Mouse (Mus musculus) stomach, embryonic 16.5 days (tissue): Measurements from ENCODE around the gene Ccp110. TPM values are rescaled to one million over a fixed set of nuclear protein-coding genes. Genes with fewer than 3 reads are reported as not detected.

Source experiments
- ATAC-seq: fragments of 200-750 bp; cut with Nextera tagmentation; 2 replicates; pipeline ENCODE4 v1.8.0; 2017; ENCODE audit warnings: moderate number of reproducible peaks, moderate TSS enrichment; ENCODE audit not compliant: insufficient read depth, low FRiP score
- H3K27ac ChIP-seq: fragments of 300-500 bp; sonication (generic); 2 replicates; pipeline ENCODE4 v1.5.1; 2014; ENCODE audit warnings: low read length
- H3K27me3 ChIP-seq: fragments of 300-500 bp; sonication (generic); 2 replicates; pipeline ENCODE4 v1.6.1; 2014; ENCODE audit warnings: low read length, control low read depth, mixed read lengths; ENCODE audit not compliant: control insufficient read depth, insufficient read depth
- H3K36me3 ChIP-seq: fragments of 300-500 bp; sonication (generic); 2 replicates; pipeline ENCODE4 v1.6.1; 2014; ENCODE audit warnings: low read length; ENCODE audit not compliant: control insufficient read depth, insufficient read depth
- H3K4me1 ChIP-seq: fragments of 300-500 bp; sonication (generic); 2 replicates; pipeline ENCODE4 v1.6.1; 2014; ENCODE audit warnings: low read length, control low read depth, mixed read lengths; ENCODE audit not compliant: control insufficient read depth, insufficient read depth
- H3K4me2 ChIP-seq: fragments of 300-500 bp; sonication (generic); 2 replicates; pipeline ENCODE4 v1.6.1; 2014; ENCODE audit warnings: low read depth, low read length, mixed read lengths
- H3K4me3 ChIP-seq: fragments of 300-500 bp; sonication (generic); replicated peaks from 2 replicates; pipeline ENCODE4 v1.5.1; 2014; ENCODE audit warnings: mild to moderate bottlenecking, low read length
- H3K9ac ChIP-seq: fragments of 300-500 bp; sonication (generic); 2 replicates; pipeline ENCODE4 v1.6.1; 2014; ENCODE audit warnings: low read length
- H3K9me3 ChIP-seq: fragments of 300-500 bp; sonication (generic); replicated peaks from 2 replicates; pipeline ENCODE4 v1.6.1; 2016; ENCODE audit warnings: low read length, control low read depth; ENCODE audit not compliant: control insufficient read depth
- WGBS: fragments of 180-500 bp; shearing (Covaris S2); extraction: QIAGEN DNeasy Blood & Tissue Kit; methylation state at CpG from one replicate; pipeline ENCODE4 v1.1.7; 2014; 5-methylcytosine and 5-hydroxymethylcytosine counted together
- polyA plus RNA-seq: library from polyadenylated mRNA; unstranded; fragments of >200 nt; fragmentation: Nextera tagmentation; extraction: Ambion mirVana; gene quantifications from 2 replicates; pipeline ENCODE4 v1.2.1, GENCODE M21; 2015

Gene Ccp110
- polyA plus RNA-seq, result 14.5 and 16.7 TPM in 2 replicates

DNA sequence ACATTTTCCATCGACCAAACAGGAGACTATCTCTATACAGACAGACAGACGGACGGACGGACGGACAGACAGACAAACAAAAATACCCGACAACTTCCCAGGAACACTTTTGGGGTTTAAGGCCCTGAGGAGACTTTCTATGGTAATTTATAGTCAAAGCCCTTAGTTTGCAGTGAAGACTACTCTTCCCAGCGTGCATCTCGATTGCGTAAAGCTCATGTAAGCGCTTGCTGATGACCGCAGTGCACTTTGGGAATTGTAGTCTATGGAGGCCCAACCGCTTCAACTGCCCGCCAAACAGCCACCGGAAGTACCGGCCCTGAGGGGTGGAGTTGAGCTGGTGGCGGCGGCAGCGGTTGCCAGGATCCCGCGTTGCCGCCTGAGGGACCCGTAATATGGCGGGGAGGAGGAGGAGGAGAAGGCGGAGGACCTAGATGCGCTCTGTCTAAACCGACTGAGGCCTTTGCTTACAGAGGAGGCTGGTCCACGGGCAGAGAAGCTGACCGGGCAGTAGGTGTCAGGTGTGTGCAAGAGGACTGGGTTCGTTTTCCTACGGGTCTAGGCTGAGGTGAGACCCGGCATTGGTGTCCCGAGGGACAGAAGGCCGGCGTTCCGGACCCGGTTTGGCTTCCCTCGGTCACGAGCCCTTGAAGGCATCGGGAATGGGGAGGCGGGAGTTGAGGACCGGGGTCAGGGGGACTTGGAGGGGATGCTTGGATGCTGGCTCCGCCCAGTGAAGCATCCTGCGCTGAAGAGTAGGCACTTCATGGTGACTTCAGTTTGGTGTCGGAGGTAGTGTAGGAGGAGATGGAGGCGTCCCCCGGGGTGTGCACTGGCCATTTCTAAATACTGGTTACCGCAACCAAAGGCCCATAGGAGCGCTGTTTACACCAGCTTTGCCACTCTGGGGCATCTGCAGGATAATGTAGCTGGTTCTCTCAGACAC lies at the start of gene Ccp110:
TSS of gene Ccp110 (plus strand) at position 325 of the 946 bp plus-strand sequence.
- under 1% methylated on average over 48 of the region's 48 CpGs for WGBS
- H3K9me3 ChIP-seq, result no peaks in the 10 kb centered on the region
- H3K9ac ChIP-seq, result peak within 1 kb of the TSS; percentile 81
- H3K4me1 ChIP-seq, result peaks cover 9% of the 10 kb centered on the region; the same call in 1 of the 2 replicates
- peak within 1 kb of the TSS; percentile 33; the same call in 1 of the 2 replicates for H3K27ac ChIP-seq
- peak; percentile 97 for ATAC-seq
- no peaks in the 10 kb centered on the region for H3K36me3 ChIP-seq
- H3K4me2 ChIP-seq, result peak within 1 kb of the TSS; percentile 91
- no peaks in the 10 kb centered on the region for H3K27me3 ChIP-seq
- peak within 1 kb of the TSS; percentile 97 for H3K4me3 ChIP-seq

GRCm38 (mm10) chr7:118667773-118668172 lies 44.6 kb upstream of the Ccp110 start:
- Histone ChIP-seq H3K36me3 (no peaks in the 10 kb centered on the region), H3K9ac (no peak overlapping the region), H3K4me2 (no peak overlapping the region), H3K4me3 (no peak overlapping the region), H3K9me3 (no peaks in the 10 kb centered on the region; the same call in 1 of the 2 replicates), H3K27me3 (no peaks in the 10 kb centered on the region), H3K4me1 (no peaks in the 10 kb centered on the region), H3K27ac (no peak overlapping the region)
- no peak for ATAC-seq
- WGBS, result 85% methylated on average over 2 of the region's 2 CpGs

GRCm38 (mm10) chr7:118670142-118670541 lies 42.2 kb upstream of the Ccp110 start:
- no peaks in the 10 kb centered on the region for H3K27me3 ChIP-seq
- 68% methylated on average over 4 of the region's 4 CpGs for WGBS
- H3K4me3 ChIP-seq, result no peak overlapping the region
- no peak for ATAC-seq
- H3K4me2 ChIP-seq, result no peak overlapping the region
- H3K9ac ChIP-seq, result no peak overlapping the region
- no peak overlapping the region for H3K27ac ChIP-seq
- no peaks in the 10 kb centered on the region for H3K4me1 ChIP-seq
- H3K9me3 ChIP-seq, result no peaks in the 10 kb centered on the region
- no peaks in the 10 kb centered on the region for H3K36me3 ChIP-seq

GRCm38 (mm10) chr7:118676826-118677225 lies 35.5 kb upstream of the Ccp110 start:
- Histone ChIP-seq H3K36me3 (no peaks in the 10 kb centered on the region), H3K27ac (no peak overlapping the region), H3K27me3 (no peaks in the 10 kb centered on the region), H3K9ac (no peak overlapping the region), H3K4me1 (no peaks in the 10 kb centered on the region), H3K4me3 (no peak overlapping the region), H3K4me2 (no peak overlapping the region), H3K9me3 (no peaks in the 10 kb centered on the region)
- WGBS, result 84% methylated on average over 4 of the region's 4 CpGs
- ATAC-seq, result no peak

- no peak overlapping the region for H3K27ac ChIP-seq
- 27% methylated on average over 5 of the region's 5 CpGs for WGBS
- H3K4me2 ChIP-seq, result no peak overlapping the region
- no peaks in the 10 kb centered on the region for H3K27me3 ChIP-seq
- no peak for ATAC-seq
- H3K4me3 ChIP-seq, result no peak overlapping the region
- H3K9me3 ChIP-seq, result no peaks in the 10 kb centered on the region
- H3K36me3 ChIP-seq, result peaks cover 11% of the 10 kb centered on the region; the same call in 1 of the 2 replicates
- H3K4me1 ChIP-seq, result no peaks in the 10 kb centered on the region
- no peak overlapping the region for H3K9ac ChIP-seq
Observed at GRCm38 (mm10) chr7:118688199-118688598, 24.2 kb upstream of the Ccp110 start.

DNA sequence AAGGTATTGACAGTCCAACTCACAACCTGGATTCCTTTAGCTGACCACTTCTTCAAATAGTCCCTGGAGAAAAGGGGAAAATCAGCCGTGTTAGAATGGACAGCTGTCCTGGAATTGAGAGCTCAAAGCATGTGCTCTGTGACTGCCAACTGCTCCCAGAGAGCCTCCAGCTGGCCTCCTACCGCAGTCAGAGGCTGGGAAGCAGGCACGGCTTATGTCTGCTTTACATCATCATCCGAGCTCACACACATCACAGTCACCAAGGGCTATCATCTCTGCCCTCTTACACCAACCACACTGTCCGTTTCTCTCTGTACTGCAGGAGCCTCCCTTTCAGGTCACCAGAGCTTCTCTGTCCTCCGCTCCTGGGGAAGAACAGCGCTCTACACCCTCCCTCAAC lies 23.3 kb upstream of the Ccp110 start:
- H3K4me3 ChIP-seq, result no peak overlapping the region
- no peak for ATAC-seq
- no peak overlapping the region for H3K27ac ChIP-seq
- H3K9me3 ChIP-seq, result no peaks in the 10 kb centered on the region
- no peaks in the 10 kb centered on the region for H3K27me3 ChIP-seq
- WGBS, result 81% methylated on average over 7 of the region's 7 CpGs
- H3K4me2 ChIP-seq, result no peak overlapping the region
- no peak overlapping the region for H3K9ac ChIP-seq
- peaks cover 16% of the 10 kb centered on the region; the same call in 1 of the 2 replicates for H3K36me3 ChIP-seq
- H3K4me1 ChIP-seq, result no peaks in the 10 kb centered on the region

- ATAC-seq, result no peak
- H3K4me1 ChIP-seq, result no peaks in the 10 kb centered on the region
- no peak overlapping the region for H3K27ac ChIP-seq
- H3K27me3 ChIP-seq, result no peaks in the 10 kb centered on the region
- H3K4me3 ChIP-seq, result no peak overlapping the region
- H3K9ac ChIP-seq, result no peak overlapping the region
- H3K4me2 ChIP-seq, result no peak overlapping the region
- peaks cover 25% of the 10 kb centered on the region; the same call in 1 of the 2 replicates for H3K36me3 ChIP-seq
- WGBS, result 94% methylated on average over 2 of the region's 2 CpGs
- no peaks in the 10 kb centered on the region for H3K9me3 ChIP-seq
Observed at GRCm38 (mm10) chr7:118691287-118691686, 21.1 kb upstream of the Ccp110 start.

DNA sequence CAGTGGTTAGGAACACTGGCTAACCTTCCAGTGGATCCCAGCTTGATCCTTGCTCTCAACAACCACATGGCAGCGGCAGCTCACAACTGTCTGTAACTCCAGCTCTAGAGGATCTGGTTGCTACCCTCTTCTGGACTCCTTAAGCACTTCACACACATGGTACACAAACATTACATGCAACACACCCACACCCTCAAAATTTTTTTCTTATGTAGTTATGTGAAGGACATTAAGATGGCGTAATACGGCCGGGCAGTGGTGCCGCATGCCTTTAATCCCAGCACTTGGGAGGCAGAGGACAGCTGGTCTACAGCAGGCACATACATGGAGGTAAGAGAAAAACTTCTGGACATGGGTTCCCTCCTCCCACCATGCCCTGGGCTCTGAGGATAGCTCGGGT lies 16.2 kb upstream of the Ccp110 start:
- no peak for ATAC-seq
- no peak overlapping the region for H3K4me2 ChIP-seq
- no peaks in the 10 kb centered on the region for H3K9me3 ChIP-seq
- H3K36me3 ChIP-seq, result peaks cover 20% of the 10 kb centered on the region
- H3K9ac ChIP-seq, result no peak overlapping the region
- WGBS, result 93% methylated on average over 6 of the region's 6 CpGs
- H3K4me1 ChIP-seq, result no peaks in the 10 kb centered on the region; the same call in 1 of the 2 replicates
- H3K27me3 ChIP-seq, result no peaks in the 10 kb centered on the region
- no peak overlapping the region for H3K4me3 ChIP-seq
- H3K27ac ChIP-seq, result no peak overlapping the region

GRCm38 (mm10) chr7:118697168-118697567 lies 15.2 kb upstream of the Ccp110 start:
- 60% methylated on average over 4 of the region's 4 CpGs for WGBS
- Histone ChIP-seq H3K9ac (no peak overlapping the region), H3K4me1 (no peaks in the 10 kb centered on the region; the same call in 1 of the 2 replicates), H3K4me2 (no peak overlapping the region), H3K27ac (no peak overlapping the region), H3K36me3 (peaks cover 20% of the 10 kb centered on the region), H3K9me3 (no peaks in the 10 kb centered on the region), H3K27me3 (no peaks in the 10 kb centered on the region), H3K4me3 (no peak overlapping the region)
- no peak for ATAC-seq
